Mouse (Mus musculus) thymus, postnatal 14 days (tissue): ENCODE measurements around the gene Cldn12.

Experiments
- DNase-seq: peaks from one replicate; pipeline ENCODE4 v3.0.0; 2021

Gene Cldn12

GRCm38 (mm10) chr5:5494269-5495005 is 20.3 kb downstream of the Cldn12 start:
- peak; percentile 11 for DNase-seq

GRCm38 (mm10) chr5:5492163-5492562 is 22.6 kb downstream of the Cldn12 start:
- no peak for DNase-seq

GRCm38 (mm10) chr5:5486071-5486470 is 28.7 kb downstream of the Cldn12 start:
- no peak for DNase-seq

DNA sequence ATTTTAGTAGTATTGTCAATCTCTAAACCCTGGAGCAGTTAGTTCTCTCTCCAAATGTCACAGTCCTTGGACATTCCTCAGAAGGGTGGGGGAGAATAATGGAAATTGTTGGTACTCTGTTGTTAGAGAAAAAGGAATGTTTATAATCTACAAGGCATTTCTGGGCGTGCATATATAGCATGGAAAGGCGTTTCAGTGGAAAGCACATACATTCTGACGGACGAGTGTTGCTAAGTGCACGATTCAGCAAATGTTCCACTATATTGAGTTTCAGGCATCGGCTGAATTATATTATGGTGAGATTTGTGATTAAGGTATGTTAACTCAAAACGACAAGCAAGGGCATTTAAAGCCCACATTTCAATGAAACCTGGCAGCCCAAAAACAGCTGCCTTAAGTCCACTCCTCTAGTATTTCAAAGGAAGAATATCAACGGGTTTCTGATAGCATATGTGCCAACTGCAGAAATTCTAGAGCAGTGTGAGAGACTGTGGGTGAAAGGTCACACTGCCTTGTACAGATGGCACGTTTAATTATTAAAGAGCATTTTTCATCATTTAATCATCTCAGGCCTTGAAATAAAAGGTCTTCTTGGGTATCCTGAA is 31.4 kb downstream of the Cldn12 start:
- DNase-seq, result no peak

GRCm38 (mm10) chr5:5481662-5482061 is 33.1 kb downstream of the Cldn12 start:
- no peak for DNase-seq

- DNase-seq, result no peak
Measured at GRCm38 (mm10) chr5:5479043-5479442, 35.7 kb downstream of the Cldn12 start, which contains the start of gene 1700015F17Rik. TSS of gene 1700015F17Rik (minus strand) at chr5:5479143.

GRCm38 (mm10) chr5:5476133-5476532 is 38.6 kb downstream of the Cldn12 start:
- DNase-seq, result no peak

GRCm38 (mm10) chr5:5465256-5465655 is 49.5 kb downstream of the Cldn12 start:
- no peak for DNase-seq
